Mouse (Mus musculus) testis, adult 2 months (tissue): ENCODE measurements at regions not wholly inside any gene's neighbourhood (a gene's known extent, or its start where the extent isn't known, plus 50 kb on each side); places are given as distances from the start of the nearest gene placed in this dataset.

Source experiments
- H3K27ac ChIP-seq: fragments of 200-500 bp; 2 replicates; pipeline ENCODE4 v1.5.1; 2012; ENCODE audit warnings: low read depth, low read length; ENCODE audit not compliant: control insufficient read depth, insufficient read depth
- H3K27me3 ChIP-seq: fragments of 200-500 bp; 2 replicates; pipeline ENCODE4 v1.6.1; 2012; ENCODE audit warnings: mild to moderate bottlenecking, low read length, moderate library complexity; ENCODE audit not compliant: control insufficient read depth, insufficient read depth
- H3K36me3 ChIP-seq: fragments of 200-500 bp; 2 replicates; pipeline ENCODE4 v1.6.1; 2012; ENCODE audit warnings: mild to moderate bottlenecking, low read length; ENCODE audit not compliant: control insufficient read depth, insufficient read depth
- H3K4me1 ChIP-seq: fragments of 200-500 bp; 2 replicates; pipeline ENCODE4 v1.6.1; 2012; ENCODE audit warnings: low read length; ENCODE audit not compliant: control insufficient read depth, insufficient read depth
- H3K4me3 ChIP-seq: fragments of 200-500 bp; 2 replicates; pipeline ENCODE4 v1.5.1; 2012; ENCODE audit warnings: low read depth, mild to moderate bottlenecking, low read length, moderate library complexity, mixed read lengths; ENCODE audit not compliant: control insufficient read depth
- CTCF ChIP-seq: fragments of 200-500 bp; IDR thresholded peaks from 2 replicates; pipeline ENCODE4 v1.5.1; 2012; ENCODE audit warnings: low read depth, mild to moderate bottlenecking, inconsistent platforms, low read length, moderate library complexity; ENCODE audit not compliant: control insufficient read depth, insufficient read depth, insufficient replicate concordance
- POLR2A ChIP-seq: fragments of 200-500 bp; IDR thresholded peaks from 2 replicates; pipeline ENCODE4 v1.6.1; 2012; ENCODE audit warnings: low read depth, mild to moderate bottlenecking, inconsistent platforms, low read length, moderate library complexity; ENCODE audit not compliant: control insufficient read depth

DNA sequence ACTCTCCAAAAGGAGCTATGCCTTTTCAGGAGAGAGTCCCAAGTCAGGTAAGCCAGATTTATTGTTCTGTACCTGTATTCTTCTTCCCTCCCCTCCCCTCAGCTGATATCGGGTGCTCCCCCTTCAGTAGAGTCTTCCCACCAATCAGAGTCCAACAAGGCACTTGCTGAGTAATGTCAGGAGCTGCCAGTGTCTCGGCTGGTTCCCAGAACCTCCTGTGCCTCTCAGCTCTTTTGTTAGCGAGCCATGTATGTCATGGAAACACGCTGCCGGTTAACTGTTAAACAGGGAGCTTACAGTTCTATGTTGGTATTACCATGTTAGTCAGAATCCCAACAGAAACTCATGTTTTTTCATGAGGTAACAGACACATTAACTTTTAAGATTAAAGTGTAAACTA lies 273.1 kb upstream of the Cnr1 start:
- TF ChIP-seq CTCF (no peak), POLR2A (no peak)
- H3K27me3 ChIP-seq: no peaks in the 10 kb centered on the region
- H3K4me1 ChIP-seq: no peaks in the 10 kb centered on the region
- no peaks in the 10 kb centered on the region for H3K36me3 ChIP-seq
- no peak overlapping the region for H3K27ac ChIP-seq
- no peak overlapping the region for H3K4me3 ChIP-seq

DNA sequence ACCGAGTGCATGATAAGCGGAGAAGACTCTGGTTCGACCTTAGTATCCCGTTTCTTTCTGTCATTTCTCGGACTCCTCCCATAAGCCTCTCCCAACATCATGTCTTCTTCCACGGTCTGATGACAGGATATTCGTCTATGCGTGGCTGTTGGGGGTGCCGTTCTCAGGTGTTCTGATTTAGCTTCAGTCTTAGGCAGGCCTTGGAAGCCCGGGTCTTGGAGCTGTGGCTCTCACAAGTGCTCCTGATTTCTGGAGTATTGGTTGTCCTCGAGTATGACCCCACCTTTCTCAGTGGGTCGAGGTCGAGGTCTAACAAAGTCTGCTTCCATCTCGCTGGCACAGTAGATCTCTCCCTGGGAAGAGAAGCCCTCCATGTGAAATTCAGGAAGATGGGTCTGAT lies 264.6 kb upstream of the Cnr1 start:
- no peak overlapping the region for H3K4me3 ChIP-seq
- TF ChIP-seq POLR2A (no peak), CTCF (no peak)
- H3K27ac ChIP-seq: no peak overlapping the region
- no peaks in the 10 kb centered on the region for H3K36me3 ChIP-seq
- H3K27me3 ChIP-seq: no peaks in the 10 kb centered on the region
- H3K4me1 ChIP-seq: peaks cover 2% of the 10 kb centered on the region; the same call in 1 of the 2 replicates

DNA sequence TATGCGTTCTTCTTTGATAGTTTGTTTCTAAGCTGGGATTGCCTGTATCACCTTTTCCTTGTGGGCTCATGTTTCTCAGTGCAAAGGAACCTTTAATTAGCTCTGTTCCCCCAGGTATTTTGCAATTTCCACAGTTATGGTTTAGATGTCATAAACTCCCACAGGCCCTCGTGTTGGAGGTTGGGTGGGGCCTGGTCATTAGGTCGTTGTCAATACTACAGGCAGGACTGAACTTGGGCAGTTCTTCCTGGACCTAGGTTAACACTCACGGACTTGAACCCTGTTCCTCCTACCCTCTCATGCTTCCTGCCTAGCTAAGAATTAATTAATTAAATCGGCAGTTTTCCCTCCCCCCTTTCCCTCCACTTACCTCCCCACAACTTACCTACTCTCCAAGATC lies 263.8 kb upstream of the Cnr1 start:
- no peak overlapping the region for H3K27ac ChIP-seq
- no peak for TF ChIP-seq POLR2A
- no peak for TF ChIP-seq CTCF
- peaks cover 2% of the 10 kb centered on the region; the same call in 1 of the 2 replicates for H3K4me1 ChIP-seq
- no peaks in the 10 kb centered on the region for H3K27me3 ChIP-seq
- no peak overlapping the region for H3K4me3 ChIP-seq
- H3K36me3 ChIP-seq: no peaks in the 10 kb centered on the region

DNA sequence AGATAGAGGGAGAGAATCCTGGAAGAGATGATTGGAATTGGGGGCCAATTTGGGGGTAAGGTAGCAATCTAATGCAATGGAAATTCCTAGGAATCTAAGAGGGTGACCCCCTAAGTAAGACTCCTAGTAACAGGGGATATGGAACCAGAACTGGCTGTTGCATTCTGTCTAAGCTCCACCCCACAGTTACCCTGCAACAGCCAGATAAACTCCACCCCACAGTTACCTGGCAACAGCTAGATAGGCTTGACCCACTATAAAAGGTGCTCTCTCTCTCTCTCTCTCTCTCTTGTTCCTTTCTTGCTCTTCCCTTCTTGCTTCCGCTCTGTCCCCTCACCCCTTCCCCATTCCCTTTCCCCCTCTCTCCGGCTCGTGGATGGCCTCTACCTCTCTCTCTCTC lies 262.5 kb upstream of the Cnr1 start:
- no peak for TF ChIP-seq CTCF
- no peak for TF ChIP-seq POLR2A
- no peak overlapping the region for H3K4me3 ChIP-seq
- H3K27ac ChIP-seq: no peak overlapping the region
- H3K4me1 ChIP-seq: peaks cover 2% of the 10 kb centered on the region; the same call in 1 of the 2 replicates
- no peaks in the 10 kb centered on the region for H3K27me3 ChIP-seq
- no peaks in the 10 kb centered on the region for H3K36me3 ChIP-seq

DNA sequence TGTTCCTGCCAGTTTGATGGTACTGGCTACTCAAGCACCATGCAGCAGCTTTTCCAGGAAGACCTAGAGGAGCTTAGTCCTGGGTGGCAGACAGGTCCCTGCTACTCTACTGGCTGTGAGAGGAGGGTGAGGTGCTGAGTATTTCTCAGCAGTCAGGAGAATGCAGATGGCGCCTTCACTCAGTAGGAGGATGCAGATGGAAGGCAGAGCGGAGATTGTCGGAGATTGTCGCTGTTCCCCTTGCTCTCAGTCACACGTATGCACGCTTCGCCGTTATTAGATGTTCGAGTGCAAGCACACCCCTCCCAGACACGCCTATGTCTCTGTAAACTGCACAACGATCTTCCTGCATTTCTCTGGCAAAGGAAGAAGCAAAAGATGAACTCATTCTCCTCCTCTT lies 261.4 kb upstream of the Cnr1 start:
- Histone ChIP-seq H3K36me3 (no peaks in the 10 kb centered on the region), H3K4me1 (peaks cover 2% of the 10 kb centered on the region; the same call in 1 of the 2 replicates), H3K27me3 (no peaks in the 10 kb centered on the region), H3K27ac (no peak overlapping the region), H3K4me3 (no peak overlapping the region)
- TF ChIP-seq POLR2A: no peak
- TF ChIP-seq CTCF: no peak

DNA sequence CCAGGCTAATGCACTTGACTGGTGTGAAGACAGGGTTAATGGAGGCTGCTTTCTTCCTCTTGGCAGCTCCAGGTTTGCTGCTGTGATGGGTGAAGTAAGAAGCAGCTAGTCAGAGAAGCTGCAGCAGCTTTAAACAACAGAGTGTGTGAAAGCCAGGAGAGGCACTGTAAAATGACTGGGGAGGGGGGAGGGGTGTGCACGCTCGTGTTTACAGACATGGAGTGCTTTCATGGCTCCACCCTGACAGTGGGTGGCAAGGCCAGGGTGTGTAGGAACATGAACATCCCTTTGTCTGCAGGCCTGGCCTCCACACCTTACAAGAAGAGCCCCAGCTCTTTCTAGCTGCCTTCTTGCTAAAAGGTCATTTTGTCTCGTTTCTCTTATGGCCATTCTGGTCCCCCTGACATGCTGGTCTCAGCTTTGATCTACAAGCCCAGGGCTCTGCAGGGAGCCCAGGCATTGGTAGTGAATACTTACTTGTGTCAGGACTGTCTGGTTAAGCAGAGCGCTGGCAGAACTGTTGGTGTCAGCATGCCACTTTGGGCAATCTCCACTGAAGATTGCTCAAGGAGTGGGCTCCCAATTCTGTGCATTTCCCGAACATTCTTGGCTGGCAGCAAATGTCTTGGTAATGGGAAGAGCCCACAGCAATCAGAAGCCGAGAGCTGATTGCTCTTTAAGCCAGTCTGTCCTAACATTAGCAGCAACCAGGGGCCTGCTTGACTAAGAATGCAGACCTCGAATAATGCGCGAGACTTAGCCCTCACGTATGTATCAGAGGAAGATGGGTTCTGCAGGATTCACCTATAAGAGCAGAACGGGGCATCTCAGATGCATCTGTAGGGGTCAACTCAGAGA lies 260.5 kb upstream of the Cnr1 start:
- Histone ChIP-seq H3K27ac (no peak overlapping the region), H3K27me3 (no peaks in the 10 kb centered on the region), H3K4me1 (peaks cover 2% of the 10 kb centered on the region; the same call in 1 of the 2 replicates), H3K36me3 (no peaks in the 10 kb centered on the region), H3K4me3 (no peak overlapping the region)
- TF ChIP-seq POLR2A: no peak
- no peak for TF ChIP-seq CTCF

DNA sequence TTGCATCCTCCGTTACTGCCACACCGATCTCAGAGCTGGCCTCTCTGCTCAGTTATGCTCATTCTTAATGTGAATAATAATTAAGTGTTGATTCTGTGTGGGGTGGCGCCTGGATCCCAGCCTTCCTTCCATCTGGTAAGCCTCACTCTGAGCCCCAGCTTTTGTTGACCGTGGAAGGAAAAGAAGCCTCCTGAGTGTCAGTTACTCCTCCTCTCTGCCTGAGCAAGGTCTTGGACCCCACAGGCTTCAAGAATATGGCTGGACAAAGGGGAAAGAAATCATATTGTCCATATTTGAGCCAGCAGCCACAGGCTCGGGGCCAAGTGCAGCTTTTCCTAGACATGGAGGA lies 259.9 kb upstream of the Cnr1 start:
- peaks cover 2% of the 10 kb centered on the region; the same call in 1 of the 2 replicates for H3K4me1 ChIP-seq
- TF ChIP-seq POLR2A (no peak), CTCF (no peak)
- H3K36me3 ChIP-seq: no peaks in the 10 kb centered on the region
- no peak overlapping the region for H3K4me3 ChIP-seq
- no peak overlapping the region for H3K27ac ChIP-seq
- no peaks in the 10 kb centered on the region for H3K27me3 ChIP-seq
